Mouse (Mus musculus) stomach, embryonic 16.5 days (tissue): ENCODE measurements around the gene Ssna1. TPM values are rescaled to one million over a fixed set of nuclear protein-coding genes. Genes with fewer than 3 reads are reported as not detected.

Experiments used
- ATAC-seq: fragments of 200-750 bp; cut with Nextera tagmentation; 2 replicates; pipeline ENCODE4 v1.8.0; 2017; ENCODE audit warnings: moderate number of reproducible peaks, moderate TSS enrichment; ENCODE audit not compliant: insufficient read depth, low FRiP score
- H3K27ac ChIP-seq: fragments of 300-500 bp; sonication (generic); 2 replicates; pipeline ENCODE4 v1.5.1; 2014; ENCODE audit warnings: low read length
- H3K27me3 ChIP-seq: fragments of 300-500 bp; sonication (generic); 2 replicates; pipeline ENCODE4 v1.6.1; 2014; ENCODE audit warnings: low read length, control low read depth, mixed read lengths; ENCODE audit not compliant: control insufficient read depth, insufficient read depth
- H3K36me3 ChIP-seq: fragments of 300-500 bp; sonication (generic); 2 replicates; pipeline ENCODE4 v1.6.1; 2014; ENCODE audit warnings: low read length; ENCODE audit not compliant: control insufficient read depth, insufficient read depth
- H3K4me1 ChIP-seq: fragments of 300-500 bp; sonication (generic); 2 replicates; pipeline ENCODE4 v1.6.1; 2014; ENCODE audit warnings: low read length, control low read depth, mixed read lengths; ENCODE audit not compliant: control insufficient read depth, insufficient read depth
- H3K4me2 ChIP-seq: fragments of 300-500 bp; sonication (generic); 2 replicates; pipeline ENCODE4 v1.6.1; 2014; ENCODE audit warnings: low read depth, low read length, mixed read lengths
- H3K4me3 ChIP-seq: fragments of 300-500 bp; sonication (generic); replicated peaks from 2 replicates; pipeline ENCODE4 v1.5.1; 2014; ENCODE audit warnings: mild to moderate bottlenecking, low read length
- H3K9ac ChIP-seq: fragments of 300-500 bp; sonication (generic); 2 replicates; pipeline ENCODE4 v1.6.1; 2014; ENCODE audit warnings: low read length
- H3K9me3 ChIP-seq: fragments of 300-500 bp; sonication (generic); replicated peaks from 2 replicates; pipeline ENCODE4 v1.6.1; 2016; ENCODE audit warnings: low read length, control low read depth; ENCODE audit not compliant: control insufficient read depth
- WGBS: fragments of 180-500 bp; shearing (Covaris S2); extraction: QIAGEN DNeasy Blood & Tissue Kit; methylation state at CpG from one replicate; pipeline ENCODE4 v1.1.7; 2014; 5-methylcytosine and 5-hydroxymethylcytosine counted together
- polyA plus RNA-seq: library from polyadenylated mRNA; unstranded; fragments of >200 nt; fragmentation: Nextera tagmentation; extraction: Ambion mirVana; gene quantifications from 2 replicates; pipeline ENCODE4 v1.2.1, GENCODE M21; 2015

The Ssna1 gene
- polyA plus RNA-seq, 1 experiment from 2014 or later, result 199 TPM

- 2% methylated on average over 41 of the region's 41 CpGs for WGBS
- 0 out of 2 replicates have a peak, but pooled peaks cover 5% of the 10 kb centered on the region for H3K36me3 ChIP-seq
- peak overlapping the region; percentile 60 for H3K4me2 ChIP-seq
- H3K27me3 ChIP-seq, result no peaks in the 10 kb centered on the region
- peak overlapping the region; percentile 63 for H3K4me3 ChIP-seq
- no peaks in the 10 kb centered on the region for H3K9me3 ChIP-seq
- H3K4me1 ChIP-seq, result peaks cover 22% of the 10 kb centered on the region
- peak overlapping the region; percentile 99 for H3K27ac ChIP-seq
- ATAC-seq, result peak; percentile 95
- H3K9ac ChIP-seq, result peak overlapping the region; percentile 75
Measured at GRCm38 (mm10) chr2:25224766-25225752, 47.2 kb downstream of the Ssna1 start.

- ATAC-seq, result no peak
- H3K4me1 ChIP-seq, result peaks cover 22% of the 10 kb centered on the region
- H3K27me3 ChIP-seq, result no peaks in the 10 kb centered on the region
- peak within 1 kb of the TSS; percentile 99 for H3K27ac ChIP-seq
- 0% methylated on average over 17 of the region's 17 CpGs for WGBS
- H3K4me3 ChIP-seq, result peak within 1 kb of the TSS; percentile 93
- H3K4me2 ChIP-seq, result peak within 1 kb of the TSS; percentile 98
- H3K9ac ChIP-seq, result peak within 1 kb of the TSS; percentile 91
- H3K36me3 ChIP-seq, result 0 out of 2 replicates have a peak, but pooled peaks cover 5% of the 10 kb centered on the region
- H3K9me3 ChIP-seq, result no peaks in the 10 kb centered on the region
Measured at GRCm38 (mm10) chr2:25224492-25224765, 47.8 kb downstream of the Ssna1 start, which contains the start of gene Tubb4b. Gene Tubb4b (minus strand): TSS chr2:25224702.

GRCm38 (mm10) chr2:25223681-25224491 lies 48.4 kb downstream of the Ssna1 start:
- ATAC-seq, result peak; percentile 67
- H3K9ac ChIP-seq, result peak overlapping the region; percentile 91
- H3K27me3 ChIP-seq, result no peaks in the 10 kb centered on the region
- 0 out of 2 replicates have a peak, but pooled peaks cover 5% of the 10 kb centered on the region for H3K36me3 ChIP-seq
- H3K4me1 ChIP-seq, result peaks cover 21% of the 10 kb centered on the region
- peak overlapping the region; percentile 98 for H3K27ac ChIP-seq
- WGBS, result under 1% methylated on average over 53 of the region's 53 CpGs
- peak overlapping the region; percentile 93 for H3K4me3 ChIP-seq
- H3K4me2 ChIP-seq, result peak overlapping the region; percentile 98
- no peaks in the 10 kb centered on the region for H3K9me3 ChIP-seq

GRCm38 (mm10) chr2:25221331-25221772 lies 50.9 kb downstream of the Ssna1 start:
- Histone ChIP-seq H3K9me3 (no peaks in the 10 kb centered on the region), H3K4me1 (peaks cover 17% of the 10 kb centered on the region), H3K9ac (no peak overlapping the region), H3K4me3 (no peak overlapping the region), H3K36me3 (0 out of 2 replicates have a peak, but pooled peaks cover 5% of the 10 kb centered on the region), H3K27ac (no peak overlapping the region), H3K4me2 (no peak overlapping the region), H3K27me3 (no peaks in the 10 kb centered on the region)
- ATAC-seq, result no peak
- 65% methylated on average over 5 of the region's 5 CpGs for WGBS

Other genes starting within 250 kb of the Ssna1 start
- gene Nsmf, start 218.1 kb downstream of the Ssna1 start, polyA plus RNA-seq, result 57.2 and 62.0 TPM in 2 replicates
- gene Entpd8, start 192.1 kb downstream of the Ssna1 start, polyA plus RNA-seq, result 2.5 and 2.6 TPM in 2 replicates
- gene Noxa1, start 177.3 kb downstream of the Ssna1 start, polyA plus RNA-seq, result 8.1 and 8.8 TPM in 2 replicates
- gene Nrarp, start 91.7 kb downstream of the Ssna1 start, polyA plus RNA-seq, result 9.9 and 11.0 TPM in 2 replicates
- 16.8 and 19.2 TPM in 2 replicates for gene Tor4a, start 75.6 kb downstream of the Ssna1 start, polyA plus RNA-seq
- 102 and 109 TPM in 2 replicates for gene Nelfb, start 60.9 kb downstream of the Ssna1 start, polyA plus RNA-seq
- gene Stpg3, start 57.8 kb downstream of the Ssna1 start, polyA plus RNA-seq, result 0.06 TPM in 1 of 2 replicates, not detected in the other
- gene Fam166a, start 53.7 kb downstream of the Ssna1 start, polyA plus RNA-seq, result not detected in 2 replicates
- 631 and 720 TPM in 2 replicates for gene Tubb4b, start 47.7 kb downstream of the Ssna1 start, polyA plus RNA-seq
- 0.71 and 1.1 TPM in 2 replicates for gene Slc34a3, start 38.1 kb downstream of the Ssna1 start, polyA plus RNA-seq
- gene Rnf224, start 35.7 kb downstream of the Ssna1 start, polyA plus RNA-seq, result 0.23 and 0.64 TPM in 2 replicates
- gene Rnf208, start 30.2 kb downstream of the Ssna1 start, polyA plus RNA-seq, result 11.3 and 14.2 TPM in 2 replicates
- gene Cysrt1, start 30.0 kb downstream of the Ssna1 start, polyA plus RNA-seq, result 66.0 and 120 TPM in 2 replicates
- gene AL732309.1, start 25.6 kb downstream of the Ssna1 start, polyA plus RNA-seq, result 10.1 and 12.8 TPM in 2 replicates
- 19.5 and 20.2 TPM in 2 replicates for gene Tmem203, start 17.0 kb downstream of the Ssna1 start, polyA plus RNA-seq
- 17.9 and 19.0 TPM in 2 replicates for gene Tprn, start 9.8 kb downstream of the Ssna1 start, polyA plus RNA-seq
- gene Anapc2, start within 50 bp of the Ssna1 start, polyA plus RNA-seq, result 123 and 134 TPM in 2 replicates
- gene Tmem210, start 15.7 kb upstream of the Ssna1 start, polyA plus RNA-seq, result not detected in 2 replicates
- 14.3 and 20.3 TPM in 2 replicates for gene Lrrc26, start 17.5 kb upstream of the Ssna1 start, polyA plus RNA-seq
- gene Grin1, start 46.7 kb upstream of the Ssna1 start, polyA plus RNA-seq, result 2.0 and 2.3 TPM in 2 replicates
- 46.0 and 47.0 TPM in 2 replicates for gene Man1b1, start 59.9 kb upstream of the Ssna1 start, polyA plus RNA-seq
- gene Dpp7, start 83.9 kb upstream of the Ssna1 start, polyA plus RNA-seq, result 23.8 and 26.8 TPM in 2 replicates
- 34.8 and 40.0 TPM in 2 replicates for gene Uap1l1, start 93.2 kb upstream of the Ssna1 start, polyA plus RNA-seq
- 30.7 and 35.9 TPM in 2 replicates for gene Sapcd2, start 99.9 kb upstream of the Ssna1 start, polyA plus RNA-seq
- 16.6 and 19.4 TPM in 2 replicates for gene Entpd2, start 123.4 kb upstream of the Ssna1 start, polyA plus RNA-seq
- 54.9 and 66.1 TPM in 2 replicates for gene Npdc1, start 126.9 kb upstream of the Ssna1 start, polyA plus RNA-seq
- 0.19 TPM in 1 of 2 replicates, not detected in the other for gene Fut7, start 150.8 kb upstream of the Ssna1 start, polyA plus RNA-seq
- 4.0 and 4.6 TPM in 2 replicates for gene Abca2, start 156.3 kb upstream of the Ssna1 start, polyA plus RNA-seq
- 60.5 and 113 TPM in 2 replicates for gene Clic3, start 184.4 kb upstream of the Ssna1 start, polyA plus RNA-seq
- 44.1 and 49.4 TPM in 2 replicates for gene Paxx, start 188.7 kb upstream of the Ssna1 start, polyA plus RNA-seq
- 6.1 and 6.7 TPM in 2 replicates for gene Ptgds, start 197.6 kb upstream of the Ssna1 start, polyA plus RNA-seq
- not detected in 2 replicates for gene Lcn12, start 221.5 kb upstream of the Ssna1 start, polyA plus RNA-seq
- gene Fbxw5, start 228.3 kb upstream of the Ssna1 start, polyA plus RNA-seq, result 76.5 and 86.0 TPM in 2 replicates
- 8.9 and 9.5 TPM in 2 replicates for gene C8g, start 229.3 kb upstream of the Ssna1 start, polyA plus RNA-seq